Mouse (Mus musculus) adrenal gland, postnatal 36 days (tissue): ENCODE measurements at regions not wholly inside any gene's neighbourhood (a gene's known extent, or its start where the extent isn't known, plus 50 kb on each side); places are given as distances from the start of the nearest gene placed in this dataset.

Experiments used
- DNase-seq, 2 experiments: peaks; one replicate each; pipeline ENCODE4 v3.0.0; 2021; ENCODE audit warnings: mixed read lengths in 1 of 2

DNA sequence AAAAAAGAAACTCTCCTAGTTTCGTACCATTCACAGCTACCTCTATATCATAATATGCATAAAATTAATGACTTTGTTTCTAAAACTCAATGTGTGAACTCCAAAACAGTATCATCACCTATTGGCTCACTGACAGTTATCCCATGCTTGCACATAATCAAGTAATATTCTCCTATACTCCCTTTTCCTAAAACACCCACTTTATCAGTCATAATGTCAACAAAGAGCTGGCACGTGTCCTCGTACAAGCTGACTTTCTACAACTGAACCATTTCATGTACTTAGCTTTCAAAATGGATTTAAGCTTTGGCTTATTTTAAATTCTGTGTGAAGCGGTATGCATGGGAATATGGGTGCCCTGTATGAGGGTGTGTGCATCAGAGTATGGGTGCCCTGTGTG is 58.0 kb upstream of the Golim4 start:
- DNase-seq, result no peak

DNA sequence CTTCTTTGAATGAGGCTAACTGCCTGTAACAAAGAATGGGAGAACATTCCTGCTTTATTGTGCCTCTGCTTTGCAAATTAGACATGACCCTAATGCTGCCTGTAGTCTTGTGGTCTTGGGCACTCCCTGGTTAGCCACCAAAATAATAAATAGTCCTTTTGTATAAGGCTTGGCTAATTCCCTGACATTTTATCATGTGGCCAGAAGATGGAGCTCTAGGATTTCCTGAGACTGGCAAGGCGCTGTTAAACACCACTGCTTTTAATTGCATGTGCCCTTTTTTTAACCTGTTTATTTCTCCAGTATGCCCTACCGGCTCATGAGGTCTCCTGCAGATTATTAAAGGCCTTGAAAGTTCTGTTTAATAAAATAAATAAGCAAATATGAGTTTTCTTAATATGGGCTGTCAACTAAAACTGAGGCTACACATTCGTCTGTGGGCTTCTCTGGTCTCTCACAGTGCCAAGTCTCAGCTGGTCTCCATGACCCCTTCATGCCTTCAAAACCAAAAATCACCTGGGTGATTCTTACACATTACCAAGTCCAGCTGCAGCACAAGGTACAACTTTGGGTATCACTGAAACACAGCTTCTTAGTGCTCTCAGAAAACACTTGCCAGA is 51.9 kb upstream of the Golim4 start:
- DNase-seq, result peak in 1 of 2 experiments; percentile 8
